Mouse (Mus musculus): ENCODE data around the gene Terb1.

Terb1 gene

DNA sequence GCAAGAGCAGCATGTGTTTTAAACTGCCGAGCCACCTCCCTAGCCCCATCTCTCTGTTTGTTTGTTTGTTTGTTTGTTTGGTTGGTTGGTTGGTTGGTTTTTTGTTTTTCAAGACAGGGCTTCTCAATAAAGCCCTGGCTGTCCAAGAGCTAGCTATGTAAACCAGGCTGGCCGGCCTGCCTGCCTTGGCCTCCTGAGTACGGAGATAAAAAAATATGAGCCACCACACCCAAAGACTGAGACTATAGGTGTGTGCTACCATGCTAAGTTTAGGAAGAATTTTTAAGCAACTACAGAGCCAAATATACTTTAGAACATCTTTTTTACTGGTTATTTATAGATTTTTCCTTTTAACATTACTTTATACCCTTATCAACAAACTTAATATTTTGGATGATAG is 57.5 kb downstream of the Terb1 start:
- DNase-seq (ENCODE audit: low spot score in 2 of 2), result no peak

DNA sequence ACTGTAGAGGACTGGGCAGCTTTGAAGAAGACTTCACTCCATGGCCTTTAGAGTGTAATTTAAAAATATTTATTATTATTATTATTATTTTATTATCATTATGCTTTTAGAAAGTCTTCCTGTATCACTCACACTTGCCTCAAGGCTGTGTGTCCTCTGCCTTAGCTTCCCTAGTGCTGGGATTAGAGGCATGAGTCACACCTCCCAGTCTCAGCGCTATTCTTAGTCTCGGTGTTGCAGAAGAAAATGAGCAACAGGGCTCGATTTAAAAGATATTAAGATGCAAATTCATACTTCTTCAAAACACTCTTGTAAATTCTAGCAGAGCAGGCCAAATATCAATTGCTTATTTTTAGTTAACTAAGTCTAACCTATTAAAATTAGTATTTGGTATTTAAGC is 60.9 kb downstream of the Terb1 start:
- DNase-seq (ENCODE audit: low spot score in 2 of 2), result no peak

DNA sequence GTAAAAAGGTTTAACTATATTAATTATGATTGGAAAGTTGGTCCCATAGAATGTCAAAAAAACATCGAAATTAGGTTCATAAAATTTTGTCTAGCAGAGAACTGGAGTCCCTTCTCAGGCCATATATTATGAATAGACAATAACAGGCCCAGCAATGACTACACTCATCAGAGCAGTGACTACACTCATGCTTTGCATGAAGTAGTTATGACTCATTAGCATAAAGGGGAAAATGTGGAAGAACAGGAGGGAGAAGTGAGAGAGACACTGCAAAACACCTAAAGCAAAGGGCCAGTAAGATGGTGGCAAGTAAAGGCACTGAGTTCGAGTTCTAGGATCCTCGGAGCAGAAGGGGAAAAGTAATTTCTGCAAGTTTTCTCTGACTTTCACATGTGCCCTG is 63.7 kb downstream of the Terb1 start:
- DNase-seq (ENCODE audit: low spot score in 2 of 2), result no peak

DNA sequence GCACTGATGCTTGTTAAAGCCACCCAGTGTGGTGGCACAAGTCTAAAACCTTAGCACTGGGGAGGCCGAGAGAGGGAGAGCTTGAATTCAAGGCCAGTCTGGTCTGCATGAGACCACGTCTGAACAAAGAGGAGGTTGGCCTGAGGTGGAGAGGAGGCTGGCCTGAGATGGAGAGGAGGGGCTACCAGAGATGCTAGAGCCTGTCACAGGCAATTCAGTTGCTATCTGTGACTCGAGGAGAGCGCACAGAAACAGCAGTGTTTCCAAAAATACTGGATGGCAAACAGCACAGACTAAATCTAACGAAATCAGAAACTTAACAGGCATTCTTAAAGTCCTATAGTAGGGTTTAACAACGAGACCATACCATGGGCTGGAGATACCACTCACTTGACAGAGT is 64.5 kb downstream of the Terb1 start:
- DNase-seq (ENCODE audit: low spot score in 2 of 2), result no peak

DNA sequence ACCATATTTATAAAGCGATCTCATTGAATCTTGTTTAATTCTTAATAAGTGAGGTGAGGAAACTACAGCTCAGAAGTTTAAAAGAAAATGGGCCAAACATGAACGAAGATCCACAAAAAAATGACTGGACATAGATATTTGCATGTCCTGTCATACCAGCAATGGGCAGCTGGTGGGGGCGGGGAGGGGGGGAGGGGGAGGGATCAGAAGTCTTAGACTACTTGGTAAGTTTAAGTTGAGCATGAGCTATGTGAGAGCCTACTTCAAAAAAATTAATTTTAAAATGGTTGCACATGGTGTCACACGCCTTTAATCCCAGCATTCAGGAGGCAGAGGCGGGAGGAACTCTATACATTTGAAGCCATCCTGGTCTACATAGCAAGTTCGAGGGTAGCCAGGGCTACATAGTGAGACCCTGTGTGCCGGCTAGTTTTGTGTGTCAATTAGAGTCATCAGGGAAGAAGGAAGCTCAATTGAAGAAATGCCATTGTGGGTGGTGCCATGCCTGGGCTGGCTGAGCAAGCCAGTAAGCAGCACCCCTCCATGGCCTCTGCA is 66.5 kb downstream of the Terb1 start:
- DNase-seq (ENCODE audit: low spot score in 2 of 2), result no peak

DNA sequence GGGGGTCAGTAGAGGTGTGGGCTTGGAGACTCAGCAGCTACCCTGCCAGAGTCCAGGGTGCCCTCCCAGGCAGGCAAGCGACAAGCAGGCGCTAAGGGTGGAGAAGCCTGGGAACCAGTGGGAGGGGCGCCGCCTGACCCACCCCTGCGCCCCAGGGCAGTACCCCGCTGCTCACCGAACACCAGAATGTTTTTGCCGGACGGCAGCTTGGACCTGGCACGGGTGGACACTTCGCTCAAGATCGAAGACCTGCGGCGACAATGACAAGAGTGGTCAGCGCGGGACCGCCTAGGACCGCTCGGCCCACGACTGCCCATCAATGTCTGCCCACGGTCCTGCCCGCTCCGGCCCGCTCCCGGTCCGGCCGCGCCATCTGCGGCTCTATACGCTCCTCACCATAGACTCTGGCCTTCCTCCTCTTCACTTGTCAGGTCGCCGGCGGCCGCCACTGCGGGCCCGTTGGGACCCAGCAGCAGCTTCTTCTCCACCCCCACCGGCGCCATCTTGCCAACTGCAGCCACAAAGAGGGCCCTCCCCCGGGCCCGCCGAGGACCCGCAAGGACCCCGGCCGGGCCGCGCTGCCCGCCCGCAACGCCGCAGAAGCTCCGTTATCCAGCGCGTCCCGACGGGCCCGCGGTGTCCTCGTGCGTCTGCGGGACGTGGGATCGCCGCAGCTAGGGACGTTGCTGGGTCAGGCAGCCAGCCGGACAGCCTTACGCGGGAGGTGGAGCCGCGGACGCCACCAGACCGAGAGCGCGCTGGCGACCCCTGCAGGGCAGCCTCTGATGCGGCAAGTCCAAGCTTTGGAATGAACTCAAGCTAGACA is 67.2 kb downstream of the Terb1 start, which contains the start of gene Dync1li2:
Dync1li2 (minus strand) TSS at position 749 of the 826 bp plus-strand sequence.
- peak; percentile 92 to 94 for DNase-seq (ENCODE audit: low spot score in 2 of 2)

DNA sequence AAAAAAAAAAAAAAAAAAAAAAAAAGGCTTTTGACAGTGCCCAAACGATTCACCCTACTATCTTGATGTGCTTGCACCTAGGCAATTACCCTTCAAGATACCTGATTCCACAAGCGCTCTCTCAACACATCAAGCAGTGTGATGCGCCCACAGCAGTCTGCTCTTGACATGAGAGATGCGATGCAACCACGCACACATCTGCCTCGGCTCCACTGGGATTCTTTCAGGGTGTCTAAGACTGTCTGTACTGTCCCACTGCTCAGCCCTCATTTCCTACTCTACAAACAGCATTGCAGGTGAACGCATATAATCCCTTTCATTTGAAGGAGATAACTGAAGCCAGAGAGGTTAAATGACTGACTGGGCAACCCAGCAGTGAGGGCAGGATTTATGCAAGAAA is 68.1 kb downstream of the Terb1 start:
- peak; percentile 24 to 62 for DNase-seq (ENCODE audit: low spot score in 2 of 2)

DNA sequence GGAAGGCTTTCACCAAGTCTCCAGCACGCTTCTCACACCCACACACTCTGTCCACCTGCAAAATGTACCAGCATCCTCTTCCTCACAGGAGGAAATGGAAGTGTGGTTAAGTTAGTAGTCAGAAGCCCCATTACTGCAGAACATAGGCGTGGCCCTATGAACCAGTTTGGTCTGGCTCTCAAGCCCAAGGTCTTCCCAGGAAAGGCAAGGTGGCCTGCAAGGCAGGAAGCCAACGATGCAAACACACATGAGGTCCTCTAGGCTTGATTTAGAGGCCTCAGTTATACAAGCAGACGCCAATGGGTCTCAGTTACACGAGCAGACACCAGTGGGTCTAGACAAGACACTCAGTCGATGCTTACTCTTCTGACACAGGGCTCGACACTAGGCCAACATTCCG is 70.2 kb downstream of the Terb1 start:
- no peak for DNase-seq (ENCODE audit: low spot score in 2 of 2)

DNA sequence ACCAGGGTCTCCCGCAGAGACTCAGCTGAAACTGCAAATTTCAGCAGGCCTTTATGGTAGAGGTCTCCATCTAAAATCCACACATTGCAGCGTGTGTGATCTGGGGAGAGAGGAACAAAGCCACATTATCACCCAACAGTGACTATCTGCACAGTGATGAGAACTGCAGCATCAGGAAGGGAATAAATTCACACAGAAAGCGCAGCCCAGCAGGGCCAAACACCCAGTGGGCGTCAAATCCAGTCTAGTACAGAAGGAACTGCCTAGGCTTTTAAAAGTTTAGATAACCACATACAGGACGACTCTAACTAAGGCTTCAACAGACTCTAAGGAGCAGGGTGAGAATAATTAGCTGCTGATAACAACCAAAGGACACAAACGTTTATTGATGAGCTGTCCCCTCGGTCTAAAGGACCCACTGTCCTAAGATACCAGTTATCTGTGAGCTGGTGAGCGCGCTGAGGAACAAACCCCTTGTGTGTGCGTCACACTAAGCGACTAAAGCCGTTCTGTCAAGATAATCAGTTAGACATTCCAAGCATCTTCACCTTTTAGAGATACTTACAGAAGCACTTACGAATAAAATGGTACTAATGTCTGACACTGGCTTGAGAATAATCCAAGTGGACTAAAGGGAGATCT is 72.1 kb downstream of the Terb1 start:
- peak; percentile 26 to 60 for DNase-seq (ENCODE audit: low spot score in 2 of 2)

DNA sequence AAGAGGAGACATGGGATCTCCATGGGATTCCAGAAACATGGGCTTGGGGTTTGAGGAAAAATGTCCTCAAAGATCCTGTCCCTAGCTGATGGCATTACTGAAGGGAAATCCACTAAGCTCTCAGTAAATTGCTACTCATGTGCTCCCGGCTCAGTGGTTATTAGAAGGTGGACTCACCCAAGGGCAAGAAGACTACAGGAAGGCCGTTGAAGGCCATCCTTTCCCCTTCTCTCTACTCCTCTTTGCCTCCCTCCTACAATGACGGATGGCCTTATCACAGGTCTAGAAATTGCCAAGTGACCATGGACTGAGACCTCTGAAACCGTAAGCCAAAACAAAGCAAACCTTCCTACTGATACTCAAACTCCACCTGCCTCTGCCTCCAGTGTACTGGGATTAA is 73.1 kb downstream of the Terb1 start:
- DNase-seq (ENCODE audit: low spot score in 2 of 2), result no peak

DNA sequence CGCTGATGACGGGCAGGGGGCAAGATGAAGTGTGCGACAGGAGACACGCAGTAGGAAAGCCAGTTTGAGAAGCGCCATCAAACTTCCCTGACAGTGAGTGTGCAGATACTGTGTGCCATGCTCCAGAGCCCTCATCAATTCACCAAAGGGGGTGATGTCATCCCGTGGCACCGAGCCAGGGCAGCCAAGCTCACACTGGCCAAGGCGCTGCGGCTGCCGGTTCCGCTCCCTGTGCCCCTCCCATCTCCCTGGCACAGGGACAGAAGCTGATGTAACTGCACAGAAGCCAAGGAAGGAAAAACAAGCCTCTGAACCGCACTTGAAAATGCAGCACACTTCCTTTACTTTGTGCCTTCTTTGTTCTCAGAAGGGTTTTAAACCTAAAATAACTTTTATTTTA is 73.7 kb downstream of the Terb1 start:
- DNase-seq (ENCODE audit: low spot score in 2 of 2), result peak; percentile 96 to 97

DNA sequence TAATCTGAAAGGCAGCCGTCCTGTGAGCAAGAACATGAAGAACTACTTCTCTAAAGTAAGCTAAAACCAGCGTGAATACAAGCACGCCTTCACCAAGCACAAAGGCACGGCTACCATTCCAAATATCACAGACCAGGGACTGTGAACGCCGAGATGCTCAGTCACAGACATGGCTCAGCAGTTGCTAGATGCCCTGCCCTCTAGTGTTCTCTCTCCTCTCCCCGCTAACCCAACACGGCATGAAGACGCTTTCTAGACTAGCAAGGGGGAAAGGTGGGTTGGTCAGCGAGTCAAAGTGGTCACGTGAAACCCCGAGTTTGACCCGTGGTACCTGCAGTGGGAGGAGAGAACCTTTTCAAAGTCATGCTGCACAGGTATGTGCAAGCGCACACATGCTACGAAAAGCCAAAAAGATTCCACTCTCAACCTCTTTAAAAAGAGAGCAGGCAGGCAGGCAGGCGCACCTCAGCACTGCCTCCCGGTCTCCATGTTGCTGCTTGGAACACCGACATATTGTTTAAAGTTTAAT is 74.8 kb downstream of the Terb1 start:
- peak in 1 of 2 experiments; percentile 51 for DNase-seq (ENCODE audit: low spot score in 2 of 2)

DNA sequence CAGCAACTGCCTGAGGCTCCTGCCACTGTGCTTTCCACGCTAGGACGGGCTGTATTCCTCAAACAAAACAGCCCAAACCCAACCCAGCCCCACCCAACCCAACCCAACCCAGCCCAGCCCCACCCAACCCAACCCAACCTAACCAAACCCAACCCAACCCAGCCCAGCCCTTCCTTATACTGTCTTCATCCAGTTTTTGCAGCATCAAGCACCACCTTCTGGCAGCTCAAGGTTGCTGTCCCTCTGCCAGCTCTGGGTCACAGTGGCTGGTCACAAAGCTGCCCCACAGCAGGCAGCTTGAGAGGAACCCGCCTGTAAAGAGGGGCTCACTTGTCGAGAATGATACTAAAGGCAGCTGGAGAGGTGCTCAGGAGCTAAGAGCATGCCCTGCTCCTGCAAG is 75.4 kb downstream of the Terb1 start:
- no peak for DNase-seq (ENCODE audit: low spot score in 2 of 2)

DNA sequence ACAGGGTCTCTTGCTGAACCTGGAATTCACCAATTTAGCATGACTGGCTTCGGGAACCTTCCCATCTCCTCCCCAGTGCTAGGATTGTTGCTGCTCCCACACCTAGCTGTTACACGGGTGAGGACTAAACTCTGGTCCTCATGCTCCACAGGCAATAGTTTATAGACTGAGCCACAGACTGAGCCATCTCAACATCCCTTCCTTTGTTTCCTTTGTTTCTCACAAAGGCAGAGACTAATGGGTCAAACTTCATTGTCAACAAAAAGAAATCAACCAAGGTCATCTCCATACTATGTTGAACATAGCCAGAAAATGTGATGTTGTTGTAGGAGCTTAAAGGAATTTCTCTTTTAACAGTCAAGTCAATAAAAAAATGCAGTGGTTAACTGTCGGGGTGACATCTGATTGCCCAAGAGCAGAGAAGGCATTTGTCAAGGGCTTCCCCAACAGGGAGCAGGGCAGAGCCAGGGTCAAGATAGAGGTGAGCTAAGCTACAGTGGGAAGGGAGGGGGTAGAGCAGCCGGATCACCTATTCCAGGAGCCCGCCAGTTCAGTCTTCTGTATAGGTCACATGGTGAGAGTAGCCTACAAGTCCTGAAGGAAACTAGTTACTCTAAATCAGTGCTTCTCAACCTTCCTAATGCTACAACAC is 76.4 kb downstream of the Terb1 start:
- no peak for DNase-seq (ENCODE audit: low spot score in 2 of 2)

DNA sequence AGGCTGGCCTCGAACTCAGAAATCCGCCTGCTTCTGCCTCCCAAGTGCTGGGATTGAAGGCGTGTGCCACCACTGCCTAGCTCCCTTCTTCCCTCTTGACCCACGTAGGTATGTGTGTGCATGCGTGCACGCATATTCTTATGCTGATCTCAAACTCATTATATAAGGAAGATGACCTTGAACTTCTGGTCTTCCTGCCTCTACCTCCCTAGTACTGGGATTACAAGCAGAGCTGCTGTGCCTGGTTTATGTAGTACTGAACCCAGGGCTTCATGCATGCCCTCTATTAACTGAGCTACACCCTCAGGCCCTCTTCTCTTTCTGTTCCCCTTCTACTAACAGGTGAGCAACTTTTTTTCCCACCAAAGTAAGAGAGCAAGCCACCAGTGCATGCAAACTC is 77.1 kb downstream of the Terb1 start:
- no peak for DNase-seq (ENCODE audit: low spot score in 2 of 2)

DNA sequence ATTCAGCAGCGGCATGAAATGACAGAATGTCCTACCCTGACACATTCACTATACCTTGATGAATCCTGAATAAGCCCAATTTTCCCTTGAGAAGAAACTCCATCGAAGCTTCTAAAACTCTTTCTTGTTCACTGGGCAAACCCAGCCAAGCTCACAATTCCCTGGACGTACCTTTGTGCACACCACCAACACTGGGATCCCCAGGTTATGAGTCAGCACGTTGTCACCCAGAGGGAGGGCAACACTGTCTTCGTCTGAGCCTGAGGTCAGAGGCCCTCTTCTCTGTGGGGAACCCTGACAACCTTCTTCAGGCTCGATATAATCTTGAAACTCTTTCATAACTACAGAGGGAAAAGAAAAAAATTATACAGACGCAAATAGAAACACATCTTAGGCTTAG is 79.5 kb downstream of the Terb1 start:
- DNase-seq (ENCODE audit: low spot score in 2 of 2), result no peak

DNA sequence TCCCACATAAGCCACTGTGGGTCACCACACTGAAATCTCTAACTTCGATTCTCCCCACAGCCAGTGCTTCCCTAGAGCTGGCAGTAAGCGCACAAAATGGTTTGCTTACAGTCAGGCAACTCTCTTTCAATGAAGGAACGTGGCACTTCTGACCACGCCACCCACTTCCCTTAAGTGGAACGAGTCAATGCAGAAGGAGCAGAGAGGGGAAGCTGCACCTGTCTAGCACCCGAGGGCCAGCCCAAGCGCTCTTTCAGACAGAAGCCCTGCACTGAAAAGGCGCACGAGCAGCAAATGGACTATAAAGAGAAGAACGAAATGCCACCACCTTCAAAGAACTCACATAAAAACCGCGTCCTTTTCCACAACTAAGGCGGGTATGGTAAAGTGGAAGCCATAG is 82.0 kb downstream of the Terb1 start:
- no peak for DNase-seq (ENCODE audit: low spot score in 2 of 2)

DNA sequence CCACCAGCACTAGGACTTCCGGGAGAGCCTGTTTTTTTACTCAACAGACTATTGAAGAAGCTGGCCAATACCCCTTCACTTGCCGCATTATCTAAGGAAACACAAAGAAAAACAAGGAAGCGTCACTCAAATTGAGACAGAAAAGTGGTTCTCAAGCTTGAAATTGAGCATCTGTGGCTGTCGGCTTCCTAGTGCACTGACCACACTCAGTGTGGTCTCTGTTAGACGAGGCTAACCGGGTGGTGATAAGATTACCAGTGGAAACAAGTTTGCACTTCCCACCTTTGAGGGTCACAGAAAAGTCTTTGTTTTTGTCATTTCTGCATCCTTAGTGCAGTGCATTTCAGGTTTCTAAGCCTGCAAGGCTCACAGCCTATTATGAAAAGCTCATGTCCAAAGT is 87.4 kb downstream of the Terb1 start:
- DNase-seq (ENCODE audit: low spot score in 2 of 2), result no peak

DNA sequence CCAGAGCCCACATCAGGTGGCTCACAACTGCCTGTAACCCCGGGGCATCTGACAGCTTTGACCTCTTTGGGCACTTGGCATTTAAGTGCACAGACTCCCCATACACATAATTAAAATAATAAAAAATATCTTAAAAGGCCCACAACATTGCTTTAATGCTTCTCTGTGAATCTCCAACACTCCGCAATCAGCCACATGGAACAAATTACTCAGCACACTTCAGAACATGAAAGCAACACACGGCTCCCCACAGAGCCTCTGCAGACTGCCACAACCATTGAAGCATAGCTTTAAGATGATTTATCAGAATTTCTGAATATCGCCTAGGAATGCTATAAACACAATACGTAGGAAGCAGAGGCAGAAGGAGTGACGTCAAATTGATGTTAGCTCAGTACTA is 93.7 kb downstream of the Terb1 start:
- DNase-seq (ENCODE audit: low spot score in 2 of 2), result no peak

DNA sequence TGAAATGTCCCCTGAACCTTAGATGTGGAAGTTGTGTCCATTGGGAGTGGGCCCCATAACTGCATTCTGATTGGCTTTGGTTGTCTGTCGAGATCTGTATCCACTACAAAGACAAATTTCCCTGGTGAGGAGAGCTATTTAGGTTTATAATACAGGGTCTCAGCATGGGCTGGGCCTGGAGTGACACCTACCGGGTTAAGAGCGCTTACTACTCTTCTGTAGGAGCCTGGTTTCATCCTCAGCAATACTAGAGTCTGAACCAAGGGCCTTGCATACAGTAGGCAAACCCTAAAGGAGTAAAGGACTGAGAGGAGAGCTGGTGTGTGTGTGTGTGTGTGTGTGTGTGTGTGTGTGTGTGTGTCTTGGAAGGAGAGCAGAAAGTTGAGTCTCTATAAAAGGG is 95.5 kb downstream of the Terb1 start:
- DNase-seq (ENCODE audit: low spot score in 2 of 2), result no peak

DNA sequence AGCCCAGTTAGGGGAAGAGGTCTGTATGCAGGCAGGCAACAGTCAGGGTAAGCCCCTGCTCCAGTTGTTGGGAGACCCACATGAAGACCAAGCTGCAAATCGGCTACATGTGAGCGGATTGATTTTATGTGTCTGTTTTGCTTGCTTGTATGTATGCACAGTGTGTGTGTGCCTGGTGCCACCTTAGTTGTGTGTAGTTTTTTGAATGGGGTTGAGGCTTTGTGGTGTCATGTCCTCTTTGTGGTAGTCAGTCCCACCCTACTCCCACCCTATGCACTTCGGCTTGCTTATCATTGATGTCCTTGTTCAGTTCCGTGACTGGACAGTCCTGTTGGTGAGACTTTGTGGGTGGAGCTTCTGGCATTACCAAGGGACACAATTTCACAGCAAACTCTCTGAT is 95.9 kb downstream of the Terb1 start:
- no peak for DNase-seq (ENCODE audit: low spot score in 2 of 2)

DNA sequence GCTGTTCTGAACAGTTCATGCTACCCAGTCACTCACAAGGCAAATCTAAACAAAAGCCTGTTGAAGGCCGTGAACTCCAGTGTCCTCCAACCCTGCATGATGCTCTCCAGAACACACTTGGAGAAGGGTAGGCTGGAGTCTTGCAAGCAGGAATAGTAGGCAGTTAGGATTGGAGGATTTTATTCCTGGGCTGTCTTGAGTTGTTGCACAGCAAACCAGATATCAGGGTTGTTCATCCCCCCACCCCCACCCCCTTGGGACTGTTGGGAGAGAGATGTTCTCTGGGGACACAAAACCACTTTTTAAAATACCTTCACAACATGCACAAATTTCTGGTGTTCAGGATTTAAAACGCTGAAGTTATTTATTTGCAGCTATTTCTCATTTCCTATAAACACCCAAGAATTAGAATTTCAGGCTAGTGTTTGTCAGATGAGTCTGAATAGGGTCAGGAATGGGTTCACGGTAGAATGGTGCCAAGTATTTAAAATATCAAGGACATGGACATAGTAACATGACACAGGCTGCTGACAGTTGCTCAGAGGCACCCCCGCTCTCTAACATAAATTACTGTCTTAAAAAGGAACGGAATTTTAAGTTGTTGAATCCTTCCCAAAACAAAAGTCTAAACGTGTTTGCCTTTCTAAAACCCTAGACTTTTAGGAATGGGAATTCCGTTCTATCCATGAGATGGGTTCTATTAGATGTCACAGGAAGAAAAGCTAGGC is 96.7 kb downstream of the Terb1 start:
- DNase-seq (ENCODE audit: low spot score in 2 of 2), result no peak

Measured in frontal cortex, postnatal 36 days (tissue).